Mouse (Mus musculus): ENCODE results near the gene Bptf. TPM values are rescaled to one million over a fixed set of nuclear protein-coding genes. Genes with fewer than 3 reads are reported as not detected.

Gene Bptf
- polyA plus RNA-seq, 1 experiment from 2014 or later: 42.7 TPM

- Histone ChIP-seq H3K9me3 (replicated peaks) (no peaks in the 10 kb centered on the region), H3K27ac (no peak overlapping the region), H3K27me3 (no peaks in the 10 kb centered on the region), H3K36me3 (ENCODE audit: poor library complexity, severe bottlenecking) (peaks cover 81% of the 10 kb centered on the region), H3K9ac (no peak overlapping the region), H3K4me1 (no peaks in the 10 kb centered on the region), H3K4me3 (no peak overlapping the region), H3K4me2 (no peak overlapping the region)
- no peak for ATAC-seq
- 92% methylated on average over 11 of the region's 11 CpGs for WGBS
These were observed 88.6 kb downstream of the Bptf start for GRCm38 (mm10) chr11:107043361-107043760.

- H3K9me3 ChIP-seq (replicated peaks): no peaks in the 10 kb centered on the region
- 91% methylated on average over 3 of the region's 3 CpGs for WGBS
- H3K9ac ChIP-seq: no peak overlapping the region
- H3K36me3 ChIP-seq (ENCODE audit: poor library complexity, severe bottlenecking): peaks cover 89% of the 10 kb centered on the region
- H3K4me2 ChIP-seq: no peak overlapping the region
- no peaks in the 10 kb centered on the region for H3K4me1 ChIP-seq
- no peak for ATAC-seq
- no peak overlapping the region for H3K27ac ChIP-seq
- no peak overlapping the region for H3K4me3 ChIP-seq
- H3K27me3 ChIP-seq: no peaks in the 10 kb centered on the region
These were observed 90.5 kb downstream of the Bptf start for GRCm38 (mm10) chr11:107041396-107041795.

- no peak for ATAC-seq
- no peaks in the 10 kb centered on the region for H3K27me3 ChIP-seq
- H3K27ac ChIP-seq: no peak overlapping the region
- H3K4me1 ChIP-seq: no peaks in the 10 kb centered on the region
- 95% methylated on average over 5 of the region's 5 CpGs for WGBS
- peaks cover 84% of the 10 kb centered on the region for H3K36me3 ChIP-seq (ENCODE audit: poor library complexity, severe bottlenecking)
- no peak overlapping the region for H3K4me3 ChIP-seq
- H3K4me2 ChIP-seq: no peak overlapping the region
- H3K9me3 ChIP-seq (replicated peaks): no peaks in the 10 kb centered on the region
- H3K9ac ChIP-seq: no peak overlapping the region
These were observed 92.5 kb downstream of the Bptf start for GRCm38 (mm10) chr11:107039417-107039816.

- Histone ChIP-seq H3K27me3 (no peaks in the 10 kb centered on the region), H3K9me3 (replicated peaks) (no peaks in the 10 kb centered on the region), H3K36me3 (ENCODE audit: poor library complexity, severe bottlenecking) (peaks cover 35% of the 10 kb centered on the region), H3K4me1 (peaks cover 17% of the 10 kb centered on the region), H3K4me2 (no peak overlapping the region), H3K27ac (no peak overlapping the region), H3K4me3 (no peak overlapping the region), H3K9ac (no peak overlapping the region)
- WGBS: 86% methylated on average over 10 of the region's 10 CpGs
- no peak for ATAC-seq
These were observed 97.7 kb downstream of the Bptf start for GRCm38 (mm10) chr11:107034085-107034810.

- H3K4me1 ChIP-seq: peaks cover 29% of the 10 kb centered on the region
- 0 out of 2 replicates have a peak, but pooled peaks cover 9% of the 10 kb centered on the region for H3K36me3 ChIP-seq (ENCODE audit: poor library complexity, severe bottlenecking)
- no peak overlapping the region for H3K9ac ChIP-seq
- H3K27me3 ChIP-seq: no peaks in the 10 kb centered on the region
- H3K9me3 ChIP-seq (replicated peaks): no peaks in the 10 kb centered on the region
- no peak overlapping the region for H3K27ac ChIP-seq
- 14% methylated on average over 7 of the region's 7 CpGs for WGBS
- H3K4me2 ChIP-seq: no peak overlapping the region
- no peak overlapping the region for H3K4me3 ChIP-seq
- no peak for ATAC-seq
These were observed 100.3 kb downstream of the Bptf start for GRCm38 (mm10) chr11:107031635-107032034.

- H3K27ac ChIP-seq: no peak overlapping the region
- no peak overlapping the region for H3K4me3 ChIP-seq
- no peaks in the 10 kb centered on the region for H3K27me3 ChIP-seq
- ATAC-seq: no peak
- H3K9ac ChIP-seq: no peak overlapping the region
- no peaks in the 10 kb centered on the region for H3K36me3 ChIP-seq (ENCODE audit: poor library complexity, severe bottlenecking)
- peaks cover 50% of the 10 kb centered on the region for H3K4me1 ChIP-seq
- no peak overlapping the region for H3K4me2 ChIP-seq
- H3K9me3 ChIP-seq (replicated peaks): no peaks in the 10 kb centered on the region
- WGBS: 56% methylated on average over 19 of the region's 19 CpGs
These were observed 102.4 kb downstream of the Bptf start for GRCm38 (mm10) chr11:107029536-107029935.

GRCm38 (mm10) chr11:107028754-107029153 is 103.2 kb downstream of the Bptf start:
- Histone ChIP-seq H3K27me3 (no peaks in the 10 kb centered on the region), H3K4me1 (peaks cover 54% of the 10 kb centered on the region), H3K27ac (peak overlapping the region; percentile 78; the same call in 1 of the 2 replicates), H3K4me3 (peak overlapping the region; percentile 59), H3K4me2 (peak overlapping the region; percentile 90), H3K9ac (peak overlapping the region; percentile 74), H3K9me3 (replicated peaks) (no peaks in the 10 kb centered on the region), H3K36me3 (ENCODE audit: poor library complexity, severe bottlenecking) (no peaks in the 10 kb centered on the region)
- WGBS: 74% methylated on average over 6 of the region's 6 CpGs
- ATAC-seq: no peak

GRCm38 (mm10) chr11:107028275-107028618 is 103.7 kb downstream of the Bptf start:
- Histone ChIP-seq H3K4me2 (peak overlapping the region; percentile 90), H3K27me3 (no peaks in the 10 kb centered on the region), H3K4me3 (peak overlapping the region; percentile 59), H3K9ac (peak overlapping the region; percentile 74), H3K4me1 (peaks cover 54% of the 10 kb centered on the region), H3K36me3 (ENCODE audit: poor library complexity, severe bottlenecking) (no peaks in the 10 kb centered on the region), H3K27ac (peak overlapping the region; percentile 78), H3K9me3 (replicated peaks) (no peaks in the 10 kb centered on the region)
- WGBS: 3% methylated on average over 29 of the region's 29 CpGs
- ATAC-seq: peak; percentile 57

- no peaks in the 10 kb centered on the region for H3K27me3 ChIP-seq
- H3K4me2 ChIP-seq: peak overlapping the region; percentile 90
- H3K4me1 ChIP-seq: peaks cover 50% of the 10 kb centered on the region
- no peaks in the 10 kb centered on the region for H3K9me3 ChIP-seq (replicated peaks)
- H3K27ac ChIP-seq: peak overlapping the region; percentile 78
- peak overlapping the region; percentile 59 for H3K4me3 ChIP-seq
- WGBS: under 1% methylated on average over 103 of the region's 107 CpGs
- peak; percentile 94 for ATAC-seq
- peak overlapping the region; percentile 74 for H3K9ac ChIP-seq
- no peaks in the 10 kb centered on the region for H3K36me3 ChIP-seq (ENCODE audit: poor library complexity, severe bottlenecking)
These were observed 104.3 kb downstream of the Bptf start for GRCm38 (mm10) chr11:107027431-107028274.

GRCm38 (mm10) chr11:107026554-107027430 is 105.1 kb downstream of the Bptf start:
- 8% methylated on average over 12 of the region's 12 CpGs for WGBS
- Histone ChIP-seq H3K4me3 (peak overlapping the region; percentile 59), H3K36me3 (ENCODE audit: poor library complexity, severe bottlenecking) (no peaks in the 10 kb centered on the region), H3K4me2 (peak overlapping the region; percentile 90), H3K9me3 (replicated peaks) (no peaks in the 10 kb centered on the region), H3K9ac (0 out of 2 replicates have a peak overlapping the region, but pooled peaks have one; percentile 75), H3K27ac (no peak overlapping the region; the same call in 1 of the 2 replicates), H3K4me1 (peaks cover 41% of the 10 kb centered on the region), H3K27me3 (no peaks in the 10 kb centered on the region)
- no peak for ATAC-seq

- Histone ChIP-seq H3K27ac (peak within 1 kb of the TSS; percentile 68), H3K9me3 (replicated peaks) (no peaks in the 10 kb centered on the region), H3K27me3 (no peaks in the 10 kb centered on the region), H3K36me3 (ENCODE audit: poor library complexity, severe bottlenecking) (no peaks in the 10 kb centered on the region), H3K4me3 (peak within 1 kb of the TSS; percentile 53), H3K4me1 (peaks cover 36% of the 10 kb centered on the region), H3K4me2 (peak within 1 kb of the TSS; percentile 90), H3K9ac (peak within 1 kb of the TSS; percentile 75)
- WGBS: under 1% methylated on average over 45 of the region's 45 CpGs
- ATAC-seq: peak; percentile 28
These were observed 106.3 kb downstream of the Bptf start, which contains the start of gene 1810010H24Rik for GRCm38 (mm10) chr11:107025411-107026321. Gene 1810010H24Rik (plus strand): TSS chr11:107025681.
